Mouse (Mus musculus) layer of hippocampus, postnatal 14 days (tissue): ENCODE measurements around the gene Dcpp2. TPM values are rescaled to one million over a fixed set of nuclear protein-coding genes. Genes with fewer than 3 reads are reported as not detected.
"Not testable (repeated sequence)": the region's sequence is repeated elsewhere in the genome, so short reads cannot be mapped to it uniquely, and the experiment has no call there.

Experiments
- DNase-seq, 2 experiments: peaks; one replicate each; pipeline ENCODE4 v3.0.0; 2021 to 2022; ENCODE audit warnings: low spot score in 2 of 2, mixed read lengths in 1 of 2
- total RNA-seq, 2 experiments: library from RNA; stranded (reverse); gene quantifications; 2 replicates each; pipeline ENCODE4 v1.2.3; 2021

The Dcpp2 gene
- total RNA-seq, 2 experiments from 2014 or later: not detected

DNA sequence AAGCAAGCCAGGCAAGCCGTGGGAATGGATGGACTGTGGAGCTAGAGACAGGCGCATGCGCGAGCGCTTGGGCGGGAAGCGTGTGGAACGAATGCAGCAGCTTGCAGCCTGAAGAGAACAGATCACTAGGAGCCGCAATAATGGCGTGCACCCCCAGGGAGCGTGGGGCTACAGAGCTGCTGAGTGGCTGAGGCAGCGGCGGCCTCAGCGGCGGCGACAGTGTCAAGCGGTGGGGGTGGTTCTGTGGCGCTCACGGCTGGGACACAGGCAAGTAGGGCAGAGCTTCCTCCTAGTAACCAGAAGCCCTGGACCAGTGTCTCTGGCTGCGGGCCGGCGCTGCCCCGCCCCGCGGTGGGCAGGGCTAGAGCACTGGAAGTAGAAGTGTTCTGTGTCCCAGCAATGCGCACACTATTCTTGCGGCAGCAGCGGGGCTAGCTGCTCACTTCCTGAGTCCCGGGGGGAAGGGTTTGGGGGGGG lies 43.9 kb downstream of the Dcpp2 start:
- peak; percentile 87 to 93 for DNase-seq

DNA sequence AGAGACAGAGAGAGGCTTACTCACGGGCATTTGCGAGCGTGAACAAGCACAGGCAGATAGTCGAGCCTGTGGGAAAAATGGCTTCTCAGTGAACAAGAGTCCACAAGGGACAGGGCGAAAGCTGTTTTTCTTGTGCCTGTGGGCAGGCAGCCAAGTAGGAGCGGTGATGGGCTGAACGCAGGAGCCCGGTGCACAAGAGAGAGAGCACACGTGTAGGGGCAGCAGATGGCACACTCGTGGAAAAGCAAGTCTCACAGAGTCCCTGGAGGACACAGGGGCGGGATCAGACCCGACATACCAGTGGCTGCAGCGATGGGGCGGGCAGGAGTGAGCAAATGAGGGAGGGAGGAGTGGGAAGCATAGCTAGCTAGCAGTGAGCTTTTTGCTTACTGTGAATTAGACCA lies 44.4 kb downstream of the Dcpp2 start:
- DNase-seq: peak in 1 of 2 experiments; percentile 52

DNA sequence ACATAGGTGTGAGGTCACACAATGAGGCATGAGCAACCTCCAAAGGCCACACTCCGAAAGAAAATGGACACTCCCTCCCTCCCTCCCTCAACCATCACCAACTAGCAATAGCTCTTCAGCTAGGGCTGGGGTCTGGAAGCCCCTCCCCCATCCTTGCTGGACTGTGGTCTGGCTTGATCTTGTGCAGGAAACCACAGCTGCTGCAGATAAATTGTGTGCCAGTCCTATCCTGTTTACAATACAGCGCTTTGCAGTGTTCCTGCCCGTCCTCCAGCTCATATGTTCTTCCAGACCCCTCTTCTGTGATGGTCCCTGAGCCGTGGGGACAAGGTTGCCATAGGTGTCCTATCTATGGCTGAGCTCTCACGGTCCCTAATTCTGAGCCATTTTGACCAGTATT lies 50.5 kb downstream of the Dcpp2 start:
- DNase-seq: no peak

DNA sequence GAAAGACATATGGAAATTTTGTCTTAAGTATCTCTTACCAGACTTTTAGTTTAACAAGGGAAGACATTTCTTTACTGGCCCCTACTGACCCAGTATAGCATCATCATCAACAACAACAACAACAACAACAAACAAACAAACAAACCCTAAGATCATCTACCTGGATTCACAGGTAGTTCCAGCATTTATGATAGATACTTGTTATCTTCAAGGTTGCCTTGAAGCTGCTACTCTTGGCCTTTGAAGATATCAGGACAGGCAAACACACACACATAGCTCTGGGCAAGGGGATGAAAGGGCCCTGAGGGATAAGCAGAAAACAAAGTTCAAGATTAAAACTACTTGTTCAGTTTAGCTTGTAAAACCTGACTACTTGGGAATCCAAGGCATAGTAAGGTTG lies 60.7 kb downstream of the Dcpp2 start, which contains the start of gene Sbp:
TSS of gene Sbp (plus strand) at position 301 of the 400 bp plus-strand sequence.
- no peak for DNase-seq

DNA sequence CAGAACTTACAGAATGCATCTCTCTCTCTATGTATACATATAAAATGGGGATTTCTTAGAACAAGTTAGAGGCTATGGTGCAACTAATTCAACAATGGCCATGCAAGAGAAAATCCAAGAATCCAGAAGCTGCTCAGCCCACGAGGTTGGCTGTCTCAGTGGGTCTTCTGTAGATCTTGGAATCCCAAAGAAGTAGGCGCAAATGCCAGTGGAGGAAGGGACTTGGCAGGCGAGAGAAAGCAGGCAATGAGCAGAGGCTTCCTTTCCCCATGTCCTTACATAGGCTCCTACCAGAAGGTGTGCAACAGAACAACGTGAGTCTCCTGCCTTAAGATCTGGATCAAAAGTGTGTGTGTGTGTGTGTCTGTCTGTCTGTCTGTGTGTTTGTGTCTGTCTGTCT lies 66.8 kb downstream of the Dcpp2 start:
- DNase-seq: not testable (repeated sequence)

DNA sequence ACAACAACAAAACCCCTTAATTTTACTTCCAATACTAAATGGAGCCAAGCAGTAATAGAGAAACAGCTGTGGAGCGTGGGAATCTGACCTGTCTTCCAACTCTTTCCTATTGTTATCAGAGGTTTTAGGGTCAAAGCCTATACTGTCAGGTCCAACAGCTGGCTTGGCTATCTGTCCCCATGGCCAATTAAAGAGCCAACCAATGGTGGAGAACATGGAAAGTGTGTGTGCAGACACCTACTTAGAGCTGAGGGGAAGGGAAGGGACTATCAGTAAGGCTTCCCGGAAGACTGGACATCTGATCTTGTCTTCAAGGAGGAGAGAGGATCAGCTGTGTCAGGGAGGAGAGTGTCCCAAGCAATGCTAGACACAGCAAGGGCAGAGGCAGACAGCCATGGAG lies 68.4 kb downstream of the Dcpp2 start:
- no peak for DNase-seq

Other genes with a start within 250 kb of the Dcpp2 start
- gene Mmp25, start 235.6 kb upstream of the Dcpp2 start, total RNA-seq: under 1 TPM; 0.85 to 0.86 TPM
- gene Bicdl2, start 220.4 kb upstream of the Dcpp2 start, total RNA-seq: not detected
- 100 to 1,000 TPM; 127 to 131 TPM for gene Hcfc1r1, start 207.3 kb upstream of the Dcpp2 start, total RNA-seq
- 10 to 100 TPM in 1 of 2 experiments, 1 to 10 TPM in 1; 9.5 to 12.2 TPM for gene Thoc6, start 207.0 kb upstream of the Dcpp2 start, total RNA-seq
- gene Tnfrsf12a, start 203.4 kb upstream of the Dcpp2 start, total RNA-seq: 10 to 100 TPM in 1 of 2 experiments, 1 to 10 TPM in 1; 9.5 to 10.1 TPM
- not detected for gene Cldn6, start 201.6 kb upstream of the Dcpp2 start, total RNA-seq
- gene Cldn9, start 196.9 kb upstream of the Dcpp2 start, total RNA-seq: 1 to 10 TPM in 1 of 2 experiments, under 1 TPM in 1; 0.69 to 1.1 TPM
- under 1 TPM; 0.14 to 0.16 TPM for gene 1520401A03Rik, start 158.1 kb upstream of the Dcpp2 start, total RNA-seq
- 1 to 10 TPM; 3.7 to 4.0 TPM for gene Pkmyt1, start 154.5 kb upstream of the Dcpp2 start, total RNA-seq
- 10 to 100 TPM; 49.7 to 52.8 TPM for gene Paqr4, start 140.0 kb upstream of the Dcpp2 start, total RNA-seq
- gene Kremen2, start 135.0 kb upstream of the Dcpp2 start, total RNA-seq: under 1 TPM; 0.17 to 0.21 TPM
- 100 to 1,000 TPM; 159 to 169 TPM for gene Flywch1, start 109.3 kb upstream of the Dcpp2 start, total RNA-seq
- 10 to 100 TPM; 24.5 to 25.3 TPM for gene Flywch2, start 94.8 kb upstream of the Dcpp2 start, total RNA-seq
- gene Srrm2, start 90.3 kb upstream of the Dcpp2 start, total RNA-seq: 100 to 1,000 TPM; 502 to 591 TPM
- gene Elob, start 51.7 kb upstream of the Dcpp2 start, total RNA-seq: 100 to 1,000 TPM; 363 to 365 TPM
- gene Prss33, start 44.8 kb upstream of the Dcpp2 start, total RNA-seq: not detected
- gene Prss32, start 37.0 kb upstream of the Dcpp2 start, total RNA-seq: under 1 TPM in 1 of 2 experiments, not detected in 1; 0.29 TPM
- 1 to 10 TPM; 1.8 to 2.0 TPM for gene Prss41, start 36.7 kb upstream of the Dcpp2 start, total RNA-seq
- not detected for gene Prss21, start 12.8 kb upstream of the Dcpp2 start, total RNA-seq
- not detected for gene Dcpp1, start within 50 bp of the Dcpp2 start, total RNA-seq
- not detected for gene Dcpp3, start 36.6 kb downstream of the Dcpp2 start, total RNA-seq
- not detected for gene Sbp, start 60.8 kb downstream of the Dcpp2 start, total RNA-seq
- not detected for gene Sbpl, start 74.4 kb downstream of the Dcpp2 start, total RNA-seq
- under 1 TPM in 1 of 2 experiments, not detected in 1; 0.41 TPM for gene Prss30, start 99.7 kb downstream of the Dcpp2 start, total RNA-seq
- gene Prss22, start 117.2 kb downstream of the Dcpp2 start, total RNA-seq: not detected
- gene Prss27, start 157.3 kb downstream of the Dcpp2 start, total RNA-seq: not detected
- 10 to 100 TPM; 53.0 to 53.8 TPM for gene Kctd5, start 192.6 kb downstream of the Dcpp2 start, total RNA-seq